Mouse (Mus musculus): ENCODE data around the gene Ccdc157.
"Not testable (repeated sequence)": the region's sequence is repeated elsewhere in the genome, so short reads cannot be mapped to it uniquely, and the experiment has no call there.

Ccdc157 gene

GRCm38 (mm10) chr11:4182061-4182460, 22.0 kb upstream of the Ccdc157 start:
- no peak for DNase-seq

- DNase-seq: no peak
Observed at GRCm38 (mm10) chr11:4177716-4178115, 17.6 kb upstream of the Ccdc157 start.

- DNase-seq: peak; percentile 45 to 58
Observed at GRCm38 (mm10) chr11:4174586-4174985, 14.5 kb upstream of the Ccdc157 start.

DNA sequence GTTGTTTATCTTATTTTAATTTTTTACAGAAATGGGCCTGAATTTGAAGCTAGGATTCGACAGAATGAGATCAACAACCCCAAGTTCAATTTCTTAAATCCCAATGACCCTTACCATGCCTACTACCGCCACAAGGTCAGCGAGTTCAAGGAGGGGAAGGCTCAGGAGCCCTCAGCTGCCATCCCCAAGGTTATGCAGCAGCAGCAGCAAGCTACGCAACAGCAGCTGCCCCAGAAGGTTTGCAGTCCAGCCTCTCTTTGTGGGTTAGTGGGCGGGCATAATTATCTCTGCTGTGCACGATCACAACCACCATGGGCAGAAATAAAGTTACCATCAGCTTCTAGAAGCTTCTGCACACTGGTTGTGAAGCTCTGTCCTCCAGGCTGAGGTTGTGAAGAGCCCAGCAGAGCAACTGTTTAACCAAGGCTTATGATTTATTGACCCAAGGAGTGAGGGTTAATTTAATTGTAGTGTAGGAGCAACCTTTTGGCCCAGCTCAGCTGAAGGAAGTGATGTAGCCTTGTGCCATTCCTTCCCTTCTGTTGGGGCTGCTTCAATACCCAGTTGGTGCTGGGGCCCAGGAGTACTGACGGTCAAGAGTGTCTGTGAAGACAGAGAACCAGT, 6.5 kb upstream of the Ccdc157 start:
- DNase-seq: no peak

- no peak for DNase-seq
Observed at GRCm38 (mm10) chr11:4164701-4165100, 4.6 kb upstream of the Ccdc157 start.

DNA sequence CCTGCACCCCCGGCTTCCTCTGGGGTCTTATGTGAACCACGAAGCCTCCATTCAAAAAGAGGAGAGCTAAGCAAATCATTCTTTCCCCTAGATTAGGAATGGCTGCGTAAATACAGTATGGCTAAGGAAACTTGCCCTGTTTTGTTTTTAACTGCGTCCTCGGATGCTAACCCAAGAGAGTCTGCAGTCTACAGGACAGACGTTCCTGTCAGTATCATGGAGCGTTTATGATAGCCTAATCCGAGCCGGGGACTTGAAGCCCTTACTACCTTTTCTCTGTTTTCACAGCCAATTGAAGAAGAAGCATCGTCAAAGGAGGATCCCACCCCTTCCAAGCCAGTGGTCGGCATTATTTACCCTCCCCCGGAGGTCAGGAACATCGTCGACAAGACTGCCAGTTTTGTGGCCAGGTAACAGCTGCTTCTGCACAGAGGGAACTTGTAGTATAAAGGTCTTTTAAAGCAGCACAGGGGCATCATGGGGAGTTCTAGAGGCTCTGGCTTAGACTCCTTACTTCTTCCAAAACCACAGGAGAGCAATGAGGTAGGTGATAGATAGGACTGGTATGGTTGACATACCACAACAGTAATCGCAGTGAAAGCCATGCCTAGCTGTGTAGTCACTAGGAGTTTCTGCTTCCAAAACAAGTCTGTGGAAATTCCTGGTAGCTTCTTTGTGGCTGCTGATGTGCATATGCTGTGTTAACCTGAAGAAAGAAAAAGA, 826 bp upstream of the Ccdc157 start:
- DNase-seq: no peak

- peak; percentile 41 to 51 for DNase-seq
Observed at GRCm38 (mm10) chr11:4158676-4159075, 1.4 kb downstream of the Ccdc157 start.

- DNase-seq: no peak
Observed at GRCm38 (mm10) chr11:4155641-4156040, 4.5 kb downstream of the Ccdc157 start.

GRCm38 (mm10) chr11:4153694-4154093, 6.4 kb downstream of the Ccdc157 start:
- no peak for DNase-seq

- no peak for DNase-seq
Observed at GRCm38 (mm10) chr11:4149886-4150285, 10.2 kb downstream of the Ccdc157 start.

DNA sequence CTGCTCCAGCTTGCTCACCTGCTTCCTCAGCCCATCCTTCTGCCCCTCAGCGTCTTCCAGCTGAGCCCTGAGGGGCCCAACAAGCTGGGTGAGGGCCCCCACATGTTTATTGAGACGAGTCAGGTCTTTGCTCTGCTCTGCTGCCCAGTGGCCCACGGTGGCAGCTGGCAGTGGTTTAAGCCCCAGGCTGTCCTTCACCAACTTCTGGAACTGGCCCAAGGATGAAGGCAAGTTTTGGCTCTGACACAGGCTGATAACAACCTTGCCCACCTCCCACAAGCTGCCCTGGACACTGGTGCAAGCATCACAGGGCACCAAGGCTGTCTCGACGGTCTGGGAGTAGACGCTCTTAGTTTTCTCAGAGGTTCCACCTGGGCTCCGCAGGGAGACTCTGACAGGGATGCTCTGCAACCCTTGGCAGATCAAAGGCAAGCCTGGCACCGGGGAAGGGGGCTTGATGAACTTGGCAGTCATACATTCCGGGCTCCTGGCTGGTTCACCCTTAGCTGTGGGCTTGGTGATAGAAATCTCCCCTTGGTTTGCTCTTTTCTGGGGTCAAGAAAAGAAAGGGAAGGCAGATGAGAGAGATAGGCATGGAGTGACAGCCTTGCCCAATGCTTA, 11.4 kb downstream of the Ccdc157 start:
- no peak for DNase-seq

DNA sequence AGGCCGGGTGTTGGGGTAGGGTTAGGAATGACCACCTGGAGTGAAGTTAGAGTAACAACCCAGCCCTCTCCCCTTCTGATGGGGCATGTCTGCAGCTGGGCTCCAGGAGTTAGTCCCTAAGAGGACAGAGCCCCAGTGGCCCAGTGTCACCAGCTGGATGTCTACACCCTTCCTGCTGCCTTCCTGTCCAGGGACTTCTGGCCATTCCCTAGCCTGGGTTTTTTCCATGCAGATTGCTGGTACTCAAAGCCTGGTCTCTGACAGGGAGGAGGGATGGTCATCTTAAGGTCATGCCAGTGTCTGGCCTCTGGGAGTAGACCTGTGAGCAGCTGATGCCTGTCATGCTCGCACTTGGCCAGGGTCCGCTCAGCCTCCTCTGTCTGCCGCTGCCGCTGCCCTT, 12.0 kb downstream of the Ccdc157 start:
- DNase-seq: peak; percentile 28 to 57

DNA sequence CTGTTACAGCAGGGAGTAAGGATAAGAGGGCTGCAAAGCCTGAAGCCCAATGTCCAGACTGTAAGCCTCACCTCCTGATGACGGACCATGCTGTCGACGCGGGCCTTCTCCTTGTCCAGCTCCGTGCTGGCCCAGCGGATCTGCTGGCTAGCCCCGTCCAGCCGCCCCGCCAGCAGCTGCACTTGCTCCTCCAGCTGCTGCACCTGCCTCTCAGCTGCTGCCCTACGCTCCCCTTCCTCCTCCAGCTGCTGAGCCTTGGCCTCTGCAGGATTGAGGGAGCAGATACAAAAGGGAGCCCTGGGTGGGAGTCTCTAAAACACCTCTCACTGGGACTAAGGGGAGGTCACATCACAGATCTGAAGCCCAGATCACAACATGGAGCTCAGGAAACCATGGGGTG, 13.0 kb downstream of the Ccdc157 start:
- DNase-seq: no peak

DNA sequence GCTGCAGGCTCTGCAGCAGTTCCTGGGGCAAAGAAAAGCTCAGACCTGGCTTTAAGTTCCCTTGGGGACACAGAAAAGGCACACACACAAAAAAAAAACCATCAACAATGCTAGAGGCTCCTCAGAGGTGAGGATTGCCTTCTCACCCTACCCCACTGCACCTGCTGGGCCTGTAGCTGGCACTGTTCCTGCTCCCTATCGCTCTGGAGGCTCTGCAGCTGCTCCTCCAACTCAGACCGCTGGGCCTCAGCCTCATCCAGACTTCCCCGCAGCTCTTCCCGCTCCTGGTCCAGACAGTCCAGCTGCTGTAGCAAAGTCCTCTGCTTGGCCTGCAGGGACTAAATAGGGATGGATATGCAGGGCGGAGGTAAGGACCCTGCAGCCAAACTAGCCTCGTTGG, 13.7 kb downstream of the Ccdc157 start:
- DNase-seq: no peak

GRCm38 (mm10) chr11:4143281-4144062, 16.6 kb downstream of the Ccdc157 start:
- no peak for DNase-seq

DNA sequence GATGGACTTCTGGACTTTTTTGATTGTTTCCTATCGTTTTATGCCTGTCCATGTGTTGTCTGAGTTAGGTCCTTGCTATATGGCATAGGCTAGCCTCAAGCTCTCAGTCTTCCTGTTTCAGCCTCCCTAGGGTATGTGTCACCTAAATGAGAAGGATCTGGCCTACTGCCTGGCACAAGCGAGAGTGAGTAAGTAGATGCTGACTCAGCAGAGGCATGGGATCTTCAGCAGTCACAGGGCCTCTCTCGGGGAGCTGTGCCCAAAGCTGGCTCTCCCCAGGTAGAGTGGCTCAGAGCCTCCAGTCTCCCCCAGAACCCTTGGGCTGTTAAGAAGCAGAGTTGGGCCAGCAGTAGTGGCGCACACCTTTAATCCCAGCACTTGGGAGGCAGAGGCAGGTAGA, 17.7 kb downstream of the Ccdc157 start:
- DNase-seq: no peak

DNA sequence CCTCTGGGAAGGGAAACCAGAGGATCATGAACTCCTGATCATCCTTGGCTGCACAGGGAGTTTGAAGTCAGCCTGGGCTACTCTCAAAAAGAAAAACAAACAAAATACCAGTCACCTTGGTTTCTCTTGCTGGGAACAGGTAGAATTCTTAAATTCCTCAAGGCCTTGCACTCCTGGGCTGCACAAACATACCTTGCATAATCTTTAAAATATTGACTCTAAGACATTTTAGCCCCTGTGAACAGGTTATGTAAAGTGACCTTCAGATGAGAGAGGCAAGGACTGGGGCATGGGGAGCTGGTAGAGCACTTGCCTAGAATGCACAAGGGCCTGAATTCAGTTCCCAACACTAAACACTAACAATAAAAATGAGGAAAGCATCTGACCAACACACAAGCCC, 18.6 kb downstream of the Ccdc157 start:
- no peak for DNase-seq

DNA sequence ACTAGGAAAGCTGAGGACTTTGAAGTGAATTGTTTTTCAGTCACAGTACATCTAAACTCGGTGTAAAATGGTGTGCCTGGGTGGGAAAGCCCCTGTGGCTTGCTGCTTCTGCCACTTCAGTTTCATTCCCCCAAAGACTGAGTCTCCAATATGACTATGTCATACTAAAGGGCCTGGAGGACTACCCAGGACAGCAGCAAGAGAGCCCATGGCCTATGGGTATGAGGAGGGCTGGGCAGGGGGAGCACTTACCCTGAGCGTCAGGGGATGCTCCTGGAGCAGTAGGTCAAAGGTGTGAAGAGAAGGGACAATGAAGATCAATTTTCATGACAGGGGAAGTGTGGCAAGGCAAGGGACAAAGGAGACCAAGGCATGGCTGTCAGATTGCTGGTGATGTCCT, 21.1 kb downstream of the Ccdc157 start:
- no peak for DNase-seq

DNA sequence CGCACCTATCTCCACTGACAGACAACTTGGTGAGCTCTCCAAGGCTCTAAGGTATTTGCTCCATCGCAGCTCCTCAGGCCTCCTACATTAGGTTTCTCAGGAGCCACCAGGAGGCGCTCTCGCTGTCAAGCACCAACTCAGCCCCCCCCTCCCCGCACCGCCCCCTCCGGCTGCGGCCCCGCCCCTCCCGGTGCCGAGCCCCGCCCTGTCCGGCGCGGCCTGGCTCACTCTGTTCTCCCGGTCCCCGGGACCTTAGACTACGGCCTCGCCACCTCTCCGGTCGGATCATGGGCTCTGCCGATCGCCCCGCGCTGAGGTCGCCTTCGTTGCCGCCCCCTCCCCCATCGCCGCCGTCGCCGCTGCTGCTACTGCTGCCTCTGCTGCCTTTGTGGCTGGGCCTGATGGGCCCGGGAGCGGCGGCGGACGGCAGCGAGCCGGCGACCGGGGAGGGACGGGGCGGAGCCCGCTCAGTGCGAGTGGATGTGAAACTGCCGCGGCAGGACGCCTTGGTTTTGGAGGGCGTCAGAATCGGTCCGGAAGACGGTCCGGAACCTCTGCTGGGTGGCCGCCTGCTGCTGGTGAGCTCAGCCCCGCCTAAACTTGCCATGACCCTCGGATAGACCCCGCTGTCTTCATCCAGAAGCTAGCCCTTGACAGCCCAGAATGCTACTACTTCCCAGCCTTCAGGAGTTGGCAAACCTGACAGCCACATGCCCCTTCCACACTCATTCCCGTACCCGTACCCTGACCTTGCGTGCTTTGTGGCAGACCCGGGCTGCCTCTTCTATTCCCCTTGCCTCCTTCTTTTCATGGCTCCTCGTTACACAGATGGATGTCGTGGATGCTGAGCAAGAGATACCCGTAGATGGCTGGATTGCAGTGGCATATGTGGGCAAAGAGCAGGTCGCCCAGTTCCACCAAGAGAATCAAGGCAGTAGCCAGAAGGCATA, 24.8 kb downstream of the Ccdc157 start, which contains the start of gene Rnf215:
Rnf215 (plus strand) TSS at position 217 of the 950 bp plus-strand sequence.
- DNase-seq: peak; percentile 78 to 86

- DNase-seq: no peak
Observed at GRCm38 (mm10) chr11:4134400-4134799, 25.7 kb downstream of the Ccdc157 start.

- no peak for DNase-seq
Observed at GRCm38 (mm10) chr11:4133450-4133849, 26.6 kb downstream of the Ccdc157 start.

DNA sequence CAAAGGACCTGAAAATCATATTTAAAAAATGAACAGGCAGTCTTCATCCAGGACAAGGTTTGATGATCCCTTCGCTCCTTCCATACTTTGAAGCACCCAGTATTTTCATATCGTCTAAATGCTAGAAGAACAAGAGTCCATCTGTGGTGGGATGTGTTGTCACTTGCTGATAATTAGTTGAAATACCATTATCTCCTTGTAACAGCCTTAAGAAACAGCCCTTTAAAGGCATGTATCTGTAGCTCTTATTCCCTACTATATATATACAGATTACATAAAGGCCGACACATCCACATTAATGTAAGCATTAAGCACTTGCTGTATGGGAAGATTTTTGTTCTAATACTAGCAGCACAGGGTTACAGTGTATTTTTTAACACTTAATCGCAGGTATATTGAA, 31.6 kb downstream of the Ccdc157 start:
- DNase-seq: not testable (repeated sequence)
